Mouse (Mus musculus) liver, adult 2 months (tissue): ENCODE measurements around the gene Arhgap10.

Source experiments
- CTCF ChIP-seq: fragments of 200-500 bp; IDR thresholded peaks from 2 replicates; pipeline ENCODE4 v1.5.1; 2011; ENCODE audit warnings: low read depth, low read length, control low read depth
- POLR2A ChIP-seq: fragments of 200-500 bp; IDR thresholded peaks from 2 replicates; pipeline ENCODE4 v1.6.1; 2011; ENCODE audit warnings: low read length, control low read depth; ENCODE audit not compliant: insufficient read depth; ENCODE audit errors: extremely low read depth

DNA sequence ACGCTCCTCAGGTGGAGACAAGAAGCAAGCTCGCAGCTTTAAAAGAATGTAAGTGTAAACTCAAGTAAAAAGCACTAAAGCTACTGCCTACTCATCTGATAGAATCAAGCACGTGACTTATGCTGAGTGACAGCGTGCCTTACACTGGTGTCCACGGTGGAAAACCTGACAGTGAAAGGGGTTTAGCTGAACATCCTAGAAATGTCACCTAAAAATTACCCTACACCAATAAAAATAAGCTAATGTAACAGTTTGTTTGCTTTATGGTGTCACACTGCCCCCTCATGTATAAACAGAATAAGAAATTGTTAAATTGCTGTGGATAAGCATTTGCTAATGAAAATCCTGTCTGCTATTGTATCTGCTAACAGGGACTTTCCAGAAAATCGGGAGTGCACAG is 206.0 kb downstream of the Arhgap10 start:
- TF ChIP-seq CTCF (peak; percentile 41), POLR2A (no peak)
